Mouse (Mus musculus): ENCODE results near the gene Ociad2. TPM values are rescaled to one million over a fixed set of nuclear protein-coding genes. Genes with fewer than 3 reads are reported as not detected.

Ociad2 gene
- polyA plus RNA-seq, 1 experiment = 18.0 TPM

GRCm38 (mm10) chr5:73373184-73373583, 32.4 kb upstream of the Ociad2 start:
- peaks cover 9% of the 10 kb centered on the region; the same call in 1 of the 2 replicates for H3K4me1 ChIP-seq (ENCODE audit: control insufficient read depth, insufficient read depth, low read length)
- H3K4me3 ChIP-seq (ENCODE audit: insufficient read depth, low read length) = no peak overlapping the region
- H3K27ac ChIP-seq (ENCODE audit: insufficient read depth, low read length) = peak overlapping the region; percentile 30; the same call in 1 of the 2 replicates
- TF ChIP-seq POLR2A (IDR thresholded peaks at IDR 0.05; ENCODE audit: low read depth, low read length) (no peak), CTCF (IDR thresholded peaks at IDR 0.05; ENCODE audit: borderline replicate concordance, insufficient read depth, low read length) (no peak)

GRCm38 (mm10) chr5:73372601-73373000, 31.8 kb upstream of the Ociad2 start:
- peaks cover 14% of the 10 kb centered on the region; the same call in 1 of the 2 replicates for H3K4me1 ChIP-seq (ENCODE audit: control insufficient read depth, insufficient read depth, low read length)
- H3K27ac ChIP-seq (ENCODE audit: insufficient read depth, low read length) = peak overlapping the region; percentile 12; the same call in 1 of the 2 replicates
- no peak overlapping the region for H3K4me3 ChIP-seq (ENCODE audit: insufficient read depth, low read length)
- TF ChIP-seq CTCF (IDR thresholded peaks at IDR 0.05; ENCODE audit: borderline replicate concordance, insufficient read depth, low read length) (no peak), POLR2A (IDR thresholded peaks at IDR 0.05; ENCODE audit: low read depth, low read length) (no peak)

GRCm38 (mm10) chr5:73369731-73370130, 28.9 kb upstream of the Ociad2 start:
- peaks cover 16% of the 10 kb centered on the region; the same call in 1 of the 2 replicates for H3K4me1 ChIP-seq (ENCODE audit: control insufficient read depth, insufficient read depth, low read length)
- TF ChIP-seq POLR2A (IDR thresholded peaks at IDR 0.05; ENCODE audit: low read depth, low read length) (no peak), CTCF (IDR thresholded peaks at IDR 0.05; ENCODE audit: borderline replicate concordance, insufficient read depth, low read length) (no peak)

DNA sequence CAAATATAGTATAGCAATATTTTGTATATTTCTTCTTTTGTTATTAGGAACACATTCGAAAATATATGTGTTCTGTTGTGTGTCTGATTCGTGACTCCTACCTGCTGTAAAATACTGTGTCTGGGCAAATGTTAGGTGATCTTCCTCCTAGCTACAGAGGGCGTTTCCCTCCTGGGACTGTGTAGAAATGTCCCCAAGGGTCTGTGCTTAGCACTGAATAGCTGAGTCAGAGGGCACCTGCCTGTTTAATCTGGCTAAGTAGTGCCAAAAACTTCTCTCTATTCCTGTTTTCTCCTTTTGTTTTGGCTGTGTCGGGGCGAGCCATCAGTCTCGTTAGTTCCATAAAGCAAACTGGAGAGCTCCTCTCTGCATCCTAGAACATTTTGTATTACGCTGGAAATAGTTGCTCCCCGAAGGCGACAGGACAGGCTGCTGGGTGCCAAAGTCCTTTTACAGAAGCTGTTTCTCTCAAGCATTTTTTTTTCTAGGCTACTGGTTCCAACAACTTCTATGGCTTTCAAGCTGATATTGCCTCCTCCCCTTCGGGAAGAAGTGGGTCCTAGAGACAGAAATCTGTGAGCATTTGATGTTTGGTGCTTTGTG, 28.1 kb upstream of the Ociad2 start:
- peaks cover 16% of the 10 kb centered on the region; the same call in 1 of the 2 replicates for H3K4me1 ChIP-seq (ENCODE audit: control insufficient read depth, insufficient read depth, low read length)
- H3K4me3 ChIP-seq (ENCODE audit: insufficient read depth, low read length) = no peak overlapping the region
- no peak for TF ChIP-seq POLR2A (IDR thresholded peaks at IDR 0.05; ENCODE audit: low read depth, low read length)
- no peak for TF ChIP-seq CTCF (IDR thresholded peaks at IDR 0.05; ENCODE audit: borderline replicate concordance, insufficient read depth, low read length)
- H3K27ac ChIP-seq (ENCODE audit: insufficient read depth, low read length) = no peak overlapping the region

More at GRCm38 (mm10) chr5:73369731-73370130, 28.9 kb upstream of the Ociad2 start:
- no peak overlapping the region for H3K27ac ChIP-seq (ENCODE audit: insufficient read depth, low read length)
- H3K4me3 ChIP-seq (ENCODE audit: insufficient read depth, low read length) = no peak overlapping the region

- Histone ChIP-seq H3K4me3 (ENCODE audit: insufficient read depth, low read length) (no peak overlapping the region), H3K27ac (ENCODE audit: insufficient read depth, low read length) (no peak overlapping the region), H3K4me1 (ENCODE audit: control insufficient read depth, insufficient read depth, low read length) (peaks cover 16% of the 10 kb centered on the region; the same call in 1 of the 2 replicates)
- TF ChIP-seq POLR2A (IDR thresholded peaks at IDR 0.05; ENCODE audit: low read depth, low read length) (no peak), CTCF (IDR thresholded peaks at IDR 0.05; ENCODE audit: borderline replicate concordance, insufficient read depth, low read length) (no peak)
These were observed 27.1 kb upstream of the Ociad2 start for GRCm38 (mm10) chr5:73367906-73368305.

DNA sequence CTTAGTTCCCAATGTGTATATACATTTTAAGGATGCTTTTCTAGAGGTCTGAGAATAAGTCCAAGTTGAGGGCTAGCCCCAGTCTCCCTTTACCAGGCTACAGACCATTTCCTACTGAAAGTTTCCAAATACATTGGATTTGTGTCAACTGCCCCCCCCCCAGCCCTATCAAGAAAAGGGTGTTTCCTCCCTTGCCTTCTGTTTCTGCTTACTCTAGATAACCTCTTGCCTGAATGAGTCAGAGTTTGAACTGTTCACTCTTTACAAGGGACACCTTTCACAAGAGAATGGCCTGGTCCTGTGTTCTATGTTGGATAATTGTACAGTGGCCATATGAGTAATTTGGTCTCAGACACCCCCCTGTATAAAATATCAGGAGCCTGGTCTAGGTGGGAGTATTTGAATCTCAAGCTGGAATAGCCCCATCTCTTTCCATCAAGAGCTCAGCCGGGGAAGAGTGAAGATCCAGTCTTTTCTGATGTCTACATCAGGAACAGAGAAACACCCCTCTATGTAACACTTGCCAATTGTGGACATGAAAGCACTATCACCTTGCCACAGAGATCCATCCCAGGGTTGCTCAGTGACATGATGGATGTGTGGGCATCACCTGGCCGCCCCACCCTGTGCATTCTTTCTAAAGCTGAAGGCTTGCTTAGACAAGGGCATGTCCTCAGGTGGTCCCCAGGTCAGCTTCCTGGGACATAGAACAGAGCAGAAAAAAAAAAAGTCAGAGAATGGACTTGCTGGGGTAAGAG, 23.5 kb upstream of the Ociad2 start:
- peaks cover 10% of the 10 kb centered on the region; the same call in 1 of the 2 replicates for H3K4me1 ChIP-seq (ENCODE audit: control insufficient read depth, insufficient read depth, low read length)
- TF ChIP-seq POLR2A (IDR thresholded peaks at IDR 0.05; ENCODE audit: low read depth, low read length) (no peak), CTCF (IDR thresholded peaks at IDR 0.05; ENCODE audit: borderline replicate concordance, insufficient read depth, low read length) (no peak)
- no peak overlapping the region for H3K4me3 ChIP-seq (ENCODE audit: insufficient read depth, low read length)
- no peak overlapping the region for H3K27ac ChIP-seq (ENCODE audit: insufficient read depth, low read length)

DNA sequence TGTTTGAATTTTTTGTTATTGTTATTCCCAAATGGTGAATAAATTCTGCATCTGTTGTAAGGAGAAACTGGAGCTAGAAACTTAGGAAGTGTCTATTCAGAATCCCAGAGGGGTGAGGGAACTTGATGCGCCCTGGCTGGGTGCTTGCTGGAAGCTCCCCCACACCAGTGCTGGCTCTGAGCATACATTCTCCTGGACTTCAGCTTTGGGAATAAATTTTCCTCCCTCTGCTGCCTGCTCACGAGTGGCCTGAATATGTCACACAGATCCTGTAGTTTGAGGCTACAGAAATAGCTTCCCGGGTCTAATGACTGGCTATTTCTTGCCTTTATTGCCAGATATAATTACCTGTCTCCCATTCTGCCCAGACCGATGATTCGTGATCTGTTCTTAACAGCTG, 22.0 kb upstream of the Ociad2 start:
- Histone ChIP-seq H3K4me3 (ENCODE audit: insufficient read depth, low read length) (no peak overlapping the region), H3K4me1 (ENCODE audit: control insufficient read depth, insufficient read depth, low read length) (peaks cover 4% of the 10 kb centered on the region; the same call in 1 of the 2 replicates), H3K27ac (ENCODE audit: insufficient read depth, low read length) (no peak overlapping the region)
- TF ChIP-seq POLR2A (IDR thresholded peaks at IDR 0.05; ENCODE audit: low read depth, low read length) (no peak), CTCF (IDR thresholded peaks at IDR 0.05; ENCODE audit: borderline replicate concordance, insufficient read depth, low read length) (no peak)

DNA sequence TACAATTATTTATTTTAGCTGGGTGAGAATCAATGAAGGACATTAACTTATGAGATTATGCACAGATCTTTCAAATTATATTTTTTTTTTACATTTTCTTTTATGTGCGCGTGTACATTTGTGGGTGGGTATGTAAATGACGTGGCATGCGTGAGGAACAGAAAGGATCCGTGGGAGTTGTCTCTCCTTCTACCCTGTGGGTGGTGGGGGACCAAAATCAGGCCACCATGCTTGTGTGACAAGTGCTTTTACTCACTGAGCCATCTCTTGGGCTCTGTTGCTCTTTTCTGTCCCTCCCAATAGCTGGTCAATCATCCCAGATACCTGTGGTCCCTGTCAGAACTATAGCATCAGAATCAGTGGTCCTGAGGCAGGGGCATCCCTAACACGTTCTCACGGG, 21.5 kb upstream of the Ociad2 start:
- TF ChIP-seq CTCF (IDR thresholded peaks at IDR 0.05; ENCODE audit: borderline replicate concordance, insufficient read depth, low read length) (no peak), POLR2A (IDR thresholded peaks at IDR 0.05; ENCODE audit: low read depth, low read length) (no peak)
- H3K4me1 ChIP-seq (ENCODE audit: control insufficient read depth, insufficient read depth, low read length) = no peaks in the 10 kb centered on the region

GRCm38 (mm10) chr5:73360240-73360639, 19.4 kb upstream of the Ociad2 start:
- Histone ChIP-seq H3K27ac (ENCODE audit: insufficient read depth, low read length) (no peak overlapping the region), H3K4me3 (ENCODE audit: insufficient read depth, low read length) (no peak overlapping the region), H3K4me1 (ENCODE audit: control insufficient read depth, insufficient read depth, low read length) (no peaks in the 10 kb centered on the region)
- TF ChIP-seq POLR2A (IDR thresholded peaks at IDR 0.05; ENCODE audit: low read depth, low read length) = no peak
- TF ChIP-seq CTCF (IDR thresholded peaks at IDR 0.05; ENCODE audit: borderline replicate concordance, insufficient read depth, low read length) = no peak

More for the DNA sequence above, 21.5 kb upstream of the Ociad2 start:
- no peak overlapping the region for H3K4me3 ChIP-seq (ENCODE audit: insufficient read depth, low read length)
- H3K27ac ChIP-seq (ENCODE audit: insufficient read depth, low read length) = no peak overlapping the region

- no peak overlapping the region for H3K27ac ChIP-seq (ENCODE audit: insufficient read depth, low read length)
- H3K4me3 ChIP-seq (ENCODE audit: insufficient read depth, low read length) = no peak overlapping the region
- H3K4me1 ChIP-seq (ENCODE audit: control insufficient read depth, insufficient read depth, low read length) = no peaks in the 10 kb centered on the region
- TF ChIP-seq CTCF (IDR thresholded peaks at IDR 0.05; ENCODE audit: borderline replicate concordance, insufficient read depth, low read length) (no peak), POLR2A (IDR thresholded peaks at IDR 0.05; ENCODE audit: low read depth, low read length) (no peak)
These were observed 18.9 kb upstream of the Ociad2 start for GRCm38 (mm10) chr5:73359752-73360141.

Data from embryonic fibroblast, embryonic 13.5 days (primary cell).